Mouse (Mus musculus) 416B (cell line): ENCODE measurements around the gene Dnase2a.

Experiments used
- DNase-seq: peaks from one replicate; pipeline ENCODE4 v3.0.0; 2011; ENCODE audit warnings: low read depth

Dnase2a gene

DNA sequence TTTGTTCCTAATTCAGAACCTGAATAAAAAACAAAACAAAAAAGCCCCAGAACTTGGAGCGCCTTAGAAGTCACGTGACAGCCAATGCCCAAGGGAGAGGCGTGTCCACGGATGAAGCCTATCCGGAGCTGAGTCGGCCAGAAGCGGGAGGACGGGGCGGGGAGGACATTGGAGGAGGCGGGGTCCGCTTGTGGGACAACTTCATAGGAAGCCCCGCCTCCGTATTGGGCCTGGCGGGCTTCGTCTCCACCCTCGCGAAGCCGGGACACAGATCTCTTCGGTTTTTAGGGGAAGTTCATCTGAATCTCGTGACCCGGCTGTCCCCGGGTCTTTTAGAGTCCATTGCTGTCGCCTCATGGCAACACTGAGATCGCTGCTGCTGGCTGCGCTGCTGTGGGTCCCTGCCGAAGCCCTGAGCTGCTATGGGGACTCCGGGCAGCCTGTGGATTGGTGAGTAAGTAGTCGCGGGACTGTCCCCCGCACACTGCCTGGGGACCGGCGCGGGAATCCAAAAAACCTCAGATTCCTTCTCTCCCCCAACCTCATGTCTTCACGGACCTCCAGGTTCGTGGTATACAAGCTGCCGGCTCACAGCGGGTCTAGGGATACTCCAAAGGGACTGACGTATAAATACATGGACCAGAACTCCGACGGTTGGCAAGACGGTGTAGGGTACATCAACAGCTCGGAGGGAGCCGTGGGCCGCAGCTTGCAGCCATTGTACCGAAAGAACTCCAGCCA, at the start of gene Dnase2a:
Dnase2a (plus strand) TSS at position 140 of the 741 bp plus-strand sequence.
- peak; percentile 99 for DNase-seq

DNA sequence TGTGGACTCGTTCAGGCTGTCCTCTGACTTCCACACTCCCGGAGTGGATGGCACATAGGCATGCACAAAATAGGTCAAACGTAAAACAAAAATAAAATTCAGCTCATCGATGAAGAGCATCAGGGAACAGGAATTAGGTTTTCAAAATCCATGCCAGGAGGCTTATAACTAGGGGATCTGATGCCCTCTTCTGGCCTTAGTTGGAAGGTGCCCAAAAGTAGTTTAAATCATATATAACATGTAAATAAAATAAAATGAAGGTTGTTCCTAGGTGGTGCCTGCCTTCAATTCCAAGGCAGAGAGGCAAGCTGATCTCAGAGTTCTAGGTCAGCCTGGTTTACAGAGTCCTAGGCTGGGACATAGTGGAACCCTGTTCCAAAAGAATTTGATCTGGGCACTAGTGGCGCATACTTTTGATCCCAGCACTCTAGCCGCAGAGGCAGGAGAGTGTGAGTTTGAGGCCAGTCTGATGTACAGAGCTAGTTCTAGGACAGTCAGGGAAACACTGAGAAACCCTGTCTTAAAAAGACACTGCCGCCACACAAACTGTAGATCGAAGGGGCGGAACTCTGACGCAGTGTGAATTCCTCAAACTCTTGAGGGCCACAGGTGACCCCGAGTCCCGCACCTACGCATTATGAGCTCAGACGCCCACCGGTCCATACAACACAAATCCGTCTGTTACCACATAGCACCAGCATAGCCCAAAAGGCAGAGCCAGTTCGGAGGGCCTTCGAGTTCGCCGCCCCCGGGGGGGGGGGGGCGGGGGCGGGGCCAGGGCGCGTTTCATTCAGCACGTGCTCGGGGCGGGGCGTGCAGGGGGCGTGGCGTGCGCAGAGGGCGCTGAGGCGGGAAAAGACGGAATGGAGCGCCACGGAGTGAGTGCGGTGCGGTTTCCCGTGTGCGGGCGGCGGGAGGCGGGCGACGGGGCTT, 36.7 kb upstream of the Dnase2a start, which contains the start of gene Syce2:
Syce2 (plus strand) TSS at position 736 of the 933 bp plus-strand sequence.
- DNase-seq = peak; percentile 90

DNA sequence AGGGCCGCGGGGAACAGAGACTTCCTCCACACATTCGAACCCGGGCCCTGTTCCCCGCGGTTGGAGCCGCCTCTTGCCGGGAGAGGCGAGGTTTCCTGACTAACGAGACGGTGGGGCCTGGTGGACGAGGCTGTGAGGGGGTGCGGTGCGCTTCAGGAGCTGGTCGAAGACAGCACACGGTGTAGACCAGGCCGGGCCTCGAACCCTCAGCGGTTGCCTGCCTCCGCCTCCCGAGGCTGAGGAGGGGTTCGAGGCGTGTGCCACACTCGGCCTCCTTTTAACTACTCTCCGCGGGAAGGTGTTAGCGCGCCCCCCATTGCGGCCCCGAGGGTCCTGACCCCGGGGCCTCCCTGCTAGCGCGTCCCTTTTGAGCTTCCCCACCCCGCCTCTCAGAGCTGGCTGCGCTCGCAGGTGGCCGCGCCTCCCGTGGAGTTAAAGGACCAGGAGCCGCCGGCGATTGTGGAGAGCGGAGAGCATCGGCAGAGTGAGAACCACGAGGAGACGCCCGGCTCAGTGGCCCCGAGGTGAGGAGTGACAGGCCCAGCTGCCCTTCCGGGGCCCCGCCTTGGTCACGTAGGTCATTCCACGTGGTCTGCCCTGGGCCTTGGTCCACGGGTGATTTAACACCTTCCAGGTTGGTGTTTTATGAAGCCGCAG, 35.9 kb upstream of the Dnase2a start:
- peak; percentile 64 for DNase-seq

DNA sequence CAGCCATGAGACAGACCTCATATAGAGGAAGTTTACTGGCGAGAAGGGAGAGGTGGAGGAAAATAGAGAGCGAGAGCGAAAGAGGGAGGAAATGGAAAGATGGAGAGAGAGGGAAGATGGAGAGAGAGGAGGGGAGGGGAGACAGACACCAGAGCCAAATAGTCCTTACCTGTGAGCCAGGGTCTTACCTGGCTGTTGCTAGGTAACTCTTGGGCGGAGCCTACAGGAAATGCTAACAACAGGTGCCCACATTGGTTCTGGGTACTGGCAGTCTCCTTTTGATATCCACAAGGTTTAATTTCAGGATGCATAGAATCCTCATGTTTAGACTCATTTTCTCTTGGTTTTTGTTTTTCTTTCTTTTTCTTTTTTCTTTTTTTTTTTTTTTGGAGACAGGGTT, 35.3 kb upstream of the Dnase2a start:
- DNase-seq = no peak

DNA sequence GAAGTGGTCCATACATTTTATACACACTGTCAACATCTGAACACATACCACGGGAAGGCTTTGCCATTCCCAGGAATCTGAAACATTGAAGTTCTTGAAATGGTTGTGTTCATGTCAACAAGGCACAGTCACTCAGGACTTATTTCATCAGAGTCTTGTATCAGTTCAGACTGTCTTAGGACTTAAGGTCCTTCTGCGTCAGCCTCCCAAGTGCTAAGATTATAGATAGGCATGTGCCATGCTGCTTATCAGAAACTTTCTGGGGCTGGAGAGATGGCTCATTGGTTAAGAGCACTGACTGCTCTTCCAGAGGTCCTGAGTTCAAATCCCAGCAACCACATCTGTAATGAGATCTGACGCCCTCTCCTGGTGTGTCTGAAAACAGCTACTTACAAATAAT, 34.0 kb upstream of the Dnase2a start:
- no peak for DNase-seq

DNA sequence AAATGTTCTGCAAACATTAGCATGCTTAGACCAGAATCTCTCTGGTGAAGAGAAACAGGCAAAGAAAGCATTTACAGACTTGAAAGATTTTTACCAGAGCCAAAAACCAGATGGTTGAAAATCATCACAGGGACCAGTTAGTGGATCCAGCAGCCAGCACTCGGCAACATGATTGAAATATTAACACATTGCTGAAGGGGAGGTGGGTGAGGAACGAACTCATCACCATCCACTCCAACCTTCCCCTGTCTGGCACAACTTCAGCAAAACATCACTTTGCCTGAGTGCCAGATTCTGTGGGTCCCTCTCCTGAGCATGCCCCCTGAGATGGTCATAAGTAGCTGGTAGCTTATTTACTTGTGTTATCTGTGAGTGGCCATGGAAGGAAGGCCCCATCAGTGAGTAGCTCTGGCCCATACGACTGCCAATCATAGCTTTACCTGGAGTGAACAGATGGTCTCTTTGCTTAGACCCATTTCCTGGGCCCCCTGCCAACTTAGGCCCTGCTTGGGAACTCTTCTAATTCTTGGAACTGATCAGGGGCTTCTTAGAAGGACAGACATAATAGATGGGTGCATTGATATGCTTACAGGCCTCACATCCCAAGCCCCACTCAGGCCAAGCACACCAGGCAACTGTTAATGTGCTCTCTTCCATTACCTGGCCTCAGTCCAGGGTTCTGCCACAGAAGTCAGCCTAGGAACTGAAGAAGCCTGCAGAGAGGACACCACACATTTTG, 30.9 kb upstream of the Dnase2a start:
- no peak for DNase-seq

DNA sequence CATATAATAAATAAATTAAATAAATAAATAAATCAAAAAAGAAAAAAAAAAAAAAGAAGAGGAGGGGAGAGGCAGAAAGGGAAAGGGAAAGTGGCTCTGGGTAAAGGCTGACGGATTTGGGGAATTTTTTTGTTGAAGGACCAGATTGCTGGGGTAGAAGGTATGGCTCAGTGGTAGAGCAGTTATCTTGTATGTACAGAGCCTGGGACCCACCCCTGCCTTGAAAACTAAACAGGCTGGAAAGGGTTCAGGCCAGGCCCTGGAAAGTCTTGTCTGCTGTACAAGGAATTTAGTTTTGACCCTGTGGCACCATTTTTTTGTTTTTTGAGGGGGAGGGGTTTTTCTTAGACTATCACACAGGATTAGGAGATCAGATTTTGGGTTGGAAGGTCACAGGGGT, 29.4 kb upstream of the Dnase2a start:
- no peak for DNase-seq

DNA sequence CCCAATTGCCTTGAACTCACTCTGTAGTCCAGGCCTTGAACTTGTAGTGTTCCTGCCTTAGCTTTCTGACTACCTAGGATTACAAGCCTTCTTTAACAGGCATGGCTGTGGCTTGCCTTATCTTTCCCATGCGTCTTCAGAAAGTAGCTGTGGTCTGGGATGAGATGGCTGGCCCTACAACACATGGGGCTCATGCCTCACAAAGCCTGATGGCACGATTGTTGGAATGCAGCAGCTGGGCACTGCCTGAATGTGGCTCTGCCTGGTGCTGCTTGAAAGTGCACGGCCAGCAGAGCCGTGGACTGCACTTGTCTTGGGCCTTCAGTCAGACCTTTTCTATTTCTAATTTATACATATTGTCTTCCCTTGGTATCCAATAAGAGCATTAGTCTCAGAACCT, 23.6 kb upstream of the Dnase2a start:
- no peak for DNase-seq

DNA sequence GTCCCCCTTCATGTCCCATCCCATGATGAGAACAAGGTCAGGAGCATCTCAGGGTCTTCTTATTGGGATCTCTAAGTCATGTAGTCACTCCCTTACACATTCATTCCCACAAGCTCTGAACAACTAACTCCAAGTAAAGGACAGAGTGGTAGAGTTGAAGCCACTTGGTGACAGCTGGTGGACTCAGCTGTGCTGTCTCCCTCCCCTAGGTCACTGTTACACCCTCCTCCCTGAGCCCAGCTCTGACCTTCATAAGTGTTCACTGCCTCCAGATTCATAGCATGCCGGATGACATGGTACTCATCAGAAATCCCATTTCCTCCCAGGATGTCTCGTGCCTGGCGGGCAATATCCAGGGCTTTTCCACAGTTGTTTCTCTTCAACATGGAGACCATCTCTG, 20.1 kb upstream of the Dnase2a start:
- DNase-seq = no peak

DNA sequence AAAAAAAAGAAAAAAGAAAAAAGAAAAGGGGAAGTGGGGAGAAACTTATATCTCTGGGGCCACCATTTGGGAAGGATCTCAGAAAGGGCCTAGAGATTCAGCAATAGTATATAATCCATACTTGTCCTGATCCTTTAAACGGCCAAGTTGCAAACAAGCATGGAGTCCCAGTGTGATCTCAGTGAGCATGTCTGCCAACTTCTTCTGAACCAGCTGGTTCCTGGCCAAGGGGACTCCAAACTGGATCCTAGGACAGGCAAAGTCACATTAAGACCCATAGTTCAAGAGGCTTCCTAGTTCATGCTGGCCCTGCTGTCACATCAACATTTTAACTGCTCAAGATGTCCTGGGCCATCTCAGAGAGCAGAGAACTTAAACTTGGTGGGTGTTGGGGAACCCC, 19.2 kb upstream of the Dnase2a start:
- no peak for DNase-seq

DNA sequence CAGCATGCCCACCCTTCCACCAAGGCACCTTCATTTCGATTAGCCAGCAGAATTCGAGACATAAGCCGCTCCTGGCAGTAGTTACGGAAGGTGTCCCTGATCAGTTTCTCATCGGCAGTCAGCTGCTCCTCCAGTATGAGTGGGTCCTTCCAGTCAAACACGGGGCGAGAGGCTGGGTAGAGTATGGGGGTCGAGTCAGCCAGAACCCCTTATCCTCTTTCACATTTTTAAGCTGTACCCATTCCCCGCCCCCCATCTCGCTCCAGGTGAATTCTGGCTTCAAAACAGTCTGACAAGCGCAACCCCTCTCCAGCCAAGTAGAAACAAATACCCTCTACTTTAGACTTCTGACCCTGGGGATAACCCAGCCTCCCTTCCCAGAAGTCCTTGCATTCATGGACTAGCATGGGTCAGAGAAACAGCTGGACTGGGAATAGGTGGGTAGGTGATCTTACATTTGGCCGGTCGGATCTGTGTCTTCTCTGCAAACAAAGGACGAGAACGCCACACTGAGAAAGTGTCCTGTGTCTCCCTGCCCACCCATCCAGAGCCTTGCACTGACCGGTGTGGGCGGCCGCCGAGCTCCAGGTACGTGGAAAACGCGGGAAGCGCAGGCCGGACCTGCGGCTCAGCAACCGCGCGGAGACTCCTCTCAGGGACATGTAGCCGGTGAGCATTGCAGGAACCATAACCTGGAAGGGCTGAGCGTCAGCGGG, 15.2 kb upstream of the Dnase2a start:
- no peak for DNase-seq

DNA sequence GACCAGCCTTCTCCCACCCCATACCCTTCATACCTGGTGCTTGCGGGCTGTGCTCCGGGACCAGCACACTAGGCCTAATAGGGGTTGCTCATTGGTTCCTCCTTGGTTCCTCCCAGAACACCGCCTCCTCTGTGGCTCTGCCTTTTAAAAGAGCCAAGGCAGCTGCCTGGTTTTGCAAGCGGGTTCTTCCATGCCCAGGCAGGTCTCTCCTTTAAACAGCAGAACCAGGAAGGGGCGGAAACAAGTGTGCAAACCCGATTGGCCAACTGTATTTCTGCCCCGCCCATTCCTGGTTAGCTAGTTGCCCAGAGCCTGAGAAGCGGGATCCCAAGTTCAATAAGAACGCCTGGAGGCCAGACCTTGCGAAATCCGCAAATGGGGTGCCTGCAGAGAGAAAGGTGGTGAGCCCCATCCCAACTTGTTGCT, 14.6 kb upstream of the Dnase2a start, which contains the start of gene Gcdh:
Gcdh (minus strand) TSS at position 213 of the 426 bp plus-strand sequence.
- DNase-seq = peak; percentile 98

DNA sequence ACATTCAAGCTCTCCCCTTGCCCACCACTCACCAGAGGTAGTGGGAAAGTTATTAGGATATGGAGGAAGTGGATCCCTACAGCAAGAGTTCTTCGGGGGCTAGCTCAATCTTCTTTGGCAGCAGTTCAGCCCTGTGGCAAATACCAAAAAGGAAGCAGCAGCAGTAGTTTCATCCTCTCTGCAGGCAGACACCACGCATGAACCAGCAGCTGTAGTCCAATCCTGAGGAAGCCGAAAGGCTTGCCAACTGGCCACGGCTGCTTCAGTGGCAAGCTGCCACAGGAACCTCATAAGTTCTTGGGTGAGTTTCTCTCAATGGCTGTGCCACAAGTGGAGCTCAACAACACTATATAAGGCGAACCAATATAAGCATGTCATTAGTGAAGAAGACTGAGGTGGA, 12.4 kb upstream of the Dnase2a start:
- DNase-seq = no peak

DNA sequence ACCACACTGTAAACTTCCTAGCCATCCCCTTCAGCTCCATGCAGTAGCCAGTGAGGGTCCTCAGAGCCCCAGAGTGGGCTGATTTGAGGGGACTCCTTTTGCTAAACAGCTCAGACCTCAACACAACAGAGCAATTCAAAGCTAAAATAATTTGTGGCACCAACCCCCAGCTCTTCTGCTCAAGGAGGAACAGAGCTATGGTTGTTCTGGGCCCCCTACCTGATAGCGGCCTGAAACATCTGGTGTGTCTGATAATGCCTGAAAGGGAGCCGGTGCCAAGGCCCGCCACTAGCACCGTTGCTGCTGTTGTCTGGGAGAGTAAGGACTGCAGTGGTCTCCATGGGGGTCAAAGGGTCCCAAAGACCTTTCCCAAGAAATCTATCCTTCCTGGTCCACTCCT, 7.3 kb upstream of the Dnase2a start:
- DNase-seq = no peak

DNA sequence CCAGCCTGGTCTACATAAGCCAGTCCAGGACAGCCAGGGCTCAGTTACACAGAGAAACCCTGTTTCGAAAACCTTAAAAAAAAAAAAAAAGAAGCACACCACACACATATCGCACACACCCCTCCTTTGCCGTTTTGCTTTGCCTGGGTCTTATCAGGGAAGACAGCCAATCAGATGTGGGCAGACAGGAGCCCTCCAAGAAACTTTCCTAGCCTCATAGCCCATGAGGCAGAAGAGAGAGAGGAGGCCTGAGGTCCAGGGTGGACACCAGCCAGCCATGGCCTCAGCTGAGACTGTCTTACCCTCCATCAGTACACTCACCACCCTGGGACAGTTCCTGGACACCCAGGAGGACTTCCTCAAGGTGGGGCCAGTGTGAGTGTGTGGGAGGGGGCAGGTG, 6.6 kb upstream of the Dnase2a start, which contains the start of gene Klf1:
Klf1 (plus strand) TSS at position 177 of the 400 bp plus-strand sequence.
- peak; percentile 32 for DNase-seq

DNA sequence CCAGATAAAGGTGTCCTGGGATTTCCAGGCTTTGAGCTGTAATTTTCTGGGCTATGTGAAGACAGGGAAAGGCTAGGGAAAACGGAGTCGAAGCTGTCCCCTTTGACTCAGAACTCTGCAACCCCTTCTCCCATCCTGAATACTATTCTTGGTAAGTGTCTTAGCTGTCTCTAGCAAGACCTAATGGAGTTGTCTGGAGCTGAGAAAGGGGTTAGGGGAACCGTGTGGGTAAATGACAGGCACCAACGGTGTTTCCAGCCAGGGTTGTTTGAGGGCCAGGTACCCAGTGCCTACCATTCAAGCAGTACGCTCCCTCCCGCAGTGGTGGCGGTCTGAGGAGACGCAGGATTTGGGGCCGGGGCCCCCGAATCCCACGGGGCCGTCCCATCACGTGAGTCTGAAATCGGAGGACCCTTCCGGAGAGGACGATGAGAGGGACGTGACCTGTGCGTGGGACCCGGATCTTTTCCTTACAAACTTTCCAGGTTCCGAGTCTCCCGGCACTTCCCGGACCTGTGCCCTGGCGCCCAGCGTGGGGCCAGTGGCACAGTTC, 5.9 kb upstream of the Dnase2a start:
- no peak for DNase-seq

DNA sequence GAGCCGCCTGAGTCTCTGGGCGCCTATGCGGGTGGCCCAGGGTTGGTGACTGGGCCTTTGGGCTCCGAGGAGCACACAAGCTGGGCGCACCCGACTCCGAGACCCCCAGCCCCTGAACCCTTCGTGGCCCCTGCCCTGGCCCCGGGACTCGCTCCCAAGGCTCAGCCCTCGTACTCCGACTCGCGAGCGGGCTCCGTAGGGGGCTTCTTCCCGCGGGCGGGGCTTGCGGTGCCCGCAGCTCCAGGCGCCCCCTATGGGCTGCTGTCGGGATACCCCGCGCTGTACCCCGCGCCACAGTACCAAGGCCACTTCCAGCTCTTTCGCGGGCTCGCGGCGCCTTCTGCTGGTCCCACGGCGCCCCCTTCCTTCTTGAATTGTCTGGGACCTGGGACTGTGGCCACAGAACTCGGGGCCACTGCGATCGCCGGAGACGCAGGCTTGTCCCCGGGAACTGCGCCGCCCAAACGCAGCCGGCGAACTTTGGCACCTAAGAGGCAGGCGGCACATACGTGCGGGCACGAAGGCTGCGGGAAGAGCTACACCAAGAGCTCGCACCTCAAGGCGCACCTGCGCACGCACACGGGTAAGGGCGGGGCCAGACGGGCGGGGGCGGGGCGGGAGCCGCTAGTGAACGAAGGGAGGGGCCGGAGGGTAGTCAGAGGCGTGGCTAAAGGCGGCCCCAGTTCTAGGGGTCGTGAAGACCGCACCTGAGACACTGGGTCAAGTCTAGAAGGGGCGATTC, 5.3 kb upstream of the Dnase2a start:
- peak; percentile 95 for DNase-seq

DNA sequence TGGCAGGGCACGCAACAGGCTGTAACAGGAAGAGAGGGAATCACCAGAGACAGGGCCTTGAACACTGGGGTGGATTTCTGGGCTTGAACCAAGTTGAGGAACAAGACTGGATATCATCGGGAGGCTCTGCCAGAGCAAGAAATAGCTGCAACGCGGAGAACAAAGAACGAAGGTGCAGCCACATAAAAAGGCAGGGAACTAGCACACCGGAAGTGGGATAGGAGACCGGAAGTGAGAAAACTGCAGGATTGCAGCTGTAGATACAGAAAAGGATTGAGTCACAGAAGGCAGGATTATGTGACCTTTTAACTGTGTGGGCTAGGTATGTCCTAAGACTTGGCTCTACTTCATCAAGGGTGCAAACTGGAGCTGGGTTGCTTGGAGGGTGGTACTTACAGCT, 4.0 kb upstream of the Dnase2a start:
- DNase-seq = peak; percentile 57

DNA sequence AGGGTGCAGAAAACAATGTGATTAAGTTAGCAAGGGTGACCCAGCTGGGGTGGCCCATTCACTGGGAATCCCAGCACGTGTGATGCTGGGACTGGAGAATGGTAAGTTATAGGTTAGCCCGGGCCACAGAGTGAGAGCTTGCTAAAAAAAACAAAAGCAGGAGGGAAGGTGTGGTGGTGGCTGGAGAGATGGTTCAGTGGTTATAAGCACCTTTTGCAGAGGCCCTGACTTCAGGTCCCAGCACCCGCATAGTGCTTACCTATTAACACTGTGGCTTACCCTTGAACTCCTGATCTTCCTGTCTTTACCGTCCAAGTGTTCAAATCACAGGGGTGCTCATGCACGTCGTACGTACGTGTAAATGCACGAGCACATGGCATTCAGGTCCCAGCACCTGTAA, 1.3 kb upstream of the Dnase2a start:
- no peak for DNase-seq

DNA sequence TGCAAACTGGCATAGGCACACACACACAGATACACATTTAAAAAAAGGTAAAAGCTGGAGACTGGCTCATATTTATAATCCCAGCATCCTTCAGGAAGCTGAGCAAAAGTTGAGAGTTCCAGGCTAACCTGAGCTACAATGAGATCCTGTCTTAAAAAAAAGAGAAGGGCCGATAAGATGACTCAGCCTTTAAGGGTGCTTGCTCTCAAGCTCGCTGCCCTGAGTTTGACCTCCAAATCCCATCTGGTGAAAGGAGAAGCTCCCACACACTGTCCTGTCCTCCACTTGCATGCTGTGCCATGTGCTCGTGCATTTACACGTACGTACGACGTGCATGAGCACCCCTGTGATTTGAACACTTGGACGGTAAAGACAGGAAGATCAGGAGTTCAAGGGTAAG, 867 bp upstream of the Dnase2a start:
- DNase-seq = peak; percentile 39
